Mouse (Mus musculus): ENCODE data around the gene Cacng8.

- TF ChIP-seq CTCF (IDR thresholded peaks at IDR 0.05; ENCODE audit: borderline replicate concordance, insufficient read depth, low read length) (no peak), POLR2A (IDR thresholded peaks at IDR 0.05; ENCODE audit: low read depth, low read length) (no peak)
Measured at GRCm38 (mm10) chr7:3423895-3424294, 33.4 kb downstream of the Cacng8 start, which contains the start of gene Cacng6.

Measured in embryonic fibroblast, embryonic 13.5 days (primary cell).